Mouse (Mus musculus): ENCODE data around the gene Stat3.

The Stat3 gene

GRCm38 (mm10) chr11:100920887-100921624, 18.3 kb downstream of the Stat3 start:
- no peak for DNase-seq (ENCODE audit: low spot score)

DNA sequence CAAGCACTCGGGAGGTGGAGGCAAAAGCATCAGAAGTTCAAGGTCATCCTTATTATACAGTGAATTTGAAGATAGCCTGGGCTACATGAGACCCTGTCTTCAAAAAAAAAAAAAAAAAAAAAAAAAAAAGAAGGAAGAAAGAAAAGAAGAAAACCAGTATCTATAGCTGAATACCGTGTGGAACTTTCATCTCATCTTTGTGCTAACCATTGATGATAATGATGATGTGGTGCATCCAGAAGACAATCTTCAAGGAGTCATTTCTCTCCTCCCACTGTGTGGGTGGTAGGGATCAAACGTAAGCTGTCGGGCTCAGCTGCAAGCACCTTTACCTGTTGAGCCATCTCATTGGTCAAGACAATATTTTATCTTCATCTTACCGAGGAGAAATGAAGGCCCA, 21.3 kb downstream of the Stat3 start:
- no peak for DNase-seq (ENCODE audit: low spot score)

DNA sequence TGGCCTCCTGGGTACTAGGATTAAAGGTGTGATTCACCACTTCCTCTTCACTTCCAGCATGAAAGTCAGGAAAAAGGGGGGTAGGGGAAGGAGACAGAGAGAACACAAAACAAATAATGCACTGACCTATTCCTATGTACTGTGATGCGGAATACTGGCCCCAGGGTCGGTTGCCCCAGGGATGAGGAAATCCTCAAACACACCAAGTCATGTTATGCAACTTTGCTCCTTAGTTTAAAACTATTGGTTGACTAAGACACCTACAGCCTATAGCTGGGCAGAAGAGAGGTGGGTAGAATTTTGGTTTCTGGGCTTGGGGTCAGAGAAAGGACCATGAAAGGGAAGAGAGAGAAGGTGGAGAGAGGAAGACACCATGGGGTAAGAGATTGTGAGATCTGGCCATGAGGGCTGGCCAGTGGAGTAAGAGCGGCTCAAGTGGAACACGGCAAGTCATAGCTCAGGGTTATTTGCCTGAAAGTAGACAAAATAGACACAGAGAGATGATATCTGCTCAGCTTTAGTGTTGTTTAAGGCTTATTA, 22.8 kb downstream of the Stat3 start:
- no peak for DNase-seq (ENCODE audit: low spot score)

DNA sequence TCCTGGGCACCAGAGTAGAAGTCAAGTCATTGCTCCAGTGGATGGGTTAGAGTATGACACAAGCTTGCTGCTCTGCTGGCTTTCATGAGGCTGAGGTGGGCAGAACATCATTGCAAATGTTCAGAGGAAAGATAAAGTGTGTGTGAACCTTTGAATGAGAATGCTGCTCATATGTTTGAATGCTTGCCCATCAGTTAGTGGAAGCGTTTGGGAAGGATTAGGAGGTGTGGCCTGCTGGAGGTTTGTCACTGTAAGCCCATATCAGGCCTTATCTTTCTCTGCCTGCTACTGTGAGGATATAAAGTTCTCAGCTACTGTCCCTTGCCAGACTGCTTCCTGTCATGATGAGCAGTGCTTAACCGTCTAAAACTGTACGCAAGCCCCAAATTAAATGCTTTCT, 24.3 kb downstream of the Stat3 start:
- DNase-seq (ENCODE audit: low spot score): no peak

DNA sequence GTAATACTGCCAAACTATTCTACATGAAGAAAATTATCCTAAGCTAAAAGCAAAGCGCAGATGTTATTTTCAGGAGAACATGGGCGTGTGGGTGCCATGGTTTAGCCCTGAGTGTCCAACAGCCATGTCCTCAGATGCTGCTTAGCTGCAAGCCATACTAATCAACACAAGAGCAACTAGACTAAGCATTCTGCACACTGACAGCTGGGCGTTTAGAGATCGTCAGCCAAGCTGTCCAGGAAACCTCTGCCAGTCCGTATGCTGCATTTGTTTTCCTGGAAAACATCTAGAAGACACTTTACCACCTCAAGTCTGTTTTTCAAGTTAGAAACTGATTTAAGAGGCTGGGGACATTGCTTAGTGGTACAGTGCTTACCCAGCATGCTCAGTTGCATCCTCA, 24.9 kb downstream of the Stat3 start:
- DNase-seq (ENCODE audit: low spot score): no peak

DNA sequence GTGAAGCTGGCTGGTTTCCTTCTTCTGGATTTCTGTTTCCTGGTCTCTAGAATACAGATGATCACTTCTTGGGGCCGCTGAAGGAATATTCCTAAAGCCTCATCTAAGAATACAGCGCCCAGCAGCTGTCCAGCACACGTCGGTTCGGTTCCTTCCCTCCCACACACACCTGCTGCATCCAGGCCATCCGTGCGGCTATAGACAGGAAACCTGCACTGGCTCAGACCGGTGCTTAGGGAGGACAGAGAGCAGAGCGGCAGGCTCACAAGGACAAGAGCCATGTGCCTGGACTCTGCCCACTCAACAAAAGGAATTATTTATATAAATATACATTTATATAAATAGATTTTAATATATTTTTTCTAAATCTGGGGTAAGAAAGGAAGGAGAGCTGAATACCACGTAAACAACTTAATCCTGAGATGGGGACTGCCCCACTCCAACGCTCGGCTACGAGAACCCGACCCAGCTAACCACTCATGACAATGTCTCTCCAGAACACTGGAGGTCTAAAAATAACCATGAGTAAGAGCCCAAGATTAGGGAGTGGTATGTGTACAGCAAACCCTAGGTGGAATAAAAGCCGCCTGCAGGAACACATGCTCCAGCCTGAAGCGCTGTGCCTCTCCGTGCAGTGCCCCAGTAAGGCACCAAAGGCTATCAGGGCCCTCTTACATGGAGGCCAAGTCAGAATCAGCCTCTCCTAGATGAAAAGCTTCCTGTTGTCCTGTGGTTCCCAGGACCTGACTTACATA, 26.8 kb downstream of the Stat3 start:
- no peak for DNase-seq (ENCODE audit: low spot score)

- DNase-seq (ENCODE audit: low spot score): no peak
Observed at GRCm38 (mm10) chr11:100908567-100908966, 30.8 kb downstream of the Stat3 start.

- no peak for DNase-seq (ENCODE audit: low spot score)
Observed at GRCm38 (mm10) chr11:100908112-100908511, 31.2 kb downstream of the Stat3 start.

GRCm38 (mm10) chr11:100906885-100907284, 32.5 kb downstream of the Stat3 start:
- DNase-seq (ENCODE audit: low spot score): no peak

GRCm38 (mm10) chr11:100905929-100906328, 33.4 kb downstream of the Stat3 start:
- no peak for DNase-seq (ENCODE audit: low spot score)

DNA sequence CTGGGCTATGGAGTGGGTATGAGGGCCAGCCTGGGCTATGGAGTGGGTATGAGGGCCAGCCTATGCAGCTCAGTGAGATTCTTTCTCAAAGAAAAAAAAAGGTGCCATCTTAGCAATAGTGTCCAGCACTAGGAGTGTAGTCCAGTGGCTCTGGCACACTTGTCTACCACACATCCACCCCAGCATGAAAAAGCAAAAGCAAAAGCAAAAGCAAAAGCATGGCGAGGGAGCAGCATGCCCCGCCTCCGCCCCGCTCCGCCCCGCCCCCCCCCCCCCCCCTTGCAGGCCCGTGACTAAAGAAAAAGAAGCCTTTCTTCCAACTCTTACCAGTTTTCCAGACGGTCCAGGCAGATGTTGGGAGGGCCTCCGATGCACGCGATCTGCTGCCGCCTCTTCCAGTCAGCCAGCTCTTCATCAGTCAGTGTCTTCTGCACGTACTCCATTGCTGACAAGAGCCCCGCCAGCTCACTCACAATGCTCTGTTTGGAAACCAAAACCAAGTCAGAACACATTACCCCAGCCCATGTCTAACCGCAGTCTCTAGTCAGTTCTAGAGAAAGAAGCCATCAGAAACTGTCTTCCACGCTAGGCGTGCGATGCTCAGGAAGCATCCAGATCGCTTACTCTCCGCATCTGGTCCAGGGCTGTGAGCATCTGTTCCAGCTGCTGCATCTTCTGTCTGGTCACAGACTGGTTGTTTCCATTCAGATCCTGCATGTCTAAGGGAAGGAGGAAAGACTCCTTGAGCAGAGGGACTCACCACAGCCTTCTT, 34.6 kb downstream of the Stat3 start:
- no peak for DNase-seq (ENCODE audit: low spot score)

GRCm38 (mm10) chr11:100898441-100899199, 40.7 kb downstream of the Stat3 start:
- DNase-seq (ENCODE audit: low spot score): no peak

DNA sequence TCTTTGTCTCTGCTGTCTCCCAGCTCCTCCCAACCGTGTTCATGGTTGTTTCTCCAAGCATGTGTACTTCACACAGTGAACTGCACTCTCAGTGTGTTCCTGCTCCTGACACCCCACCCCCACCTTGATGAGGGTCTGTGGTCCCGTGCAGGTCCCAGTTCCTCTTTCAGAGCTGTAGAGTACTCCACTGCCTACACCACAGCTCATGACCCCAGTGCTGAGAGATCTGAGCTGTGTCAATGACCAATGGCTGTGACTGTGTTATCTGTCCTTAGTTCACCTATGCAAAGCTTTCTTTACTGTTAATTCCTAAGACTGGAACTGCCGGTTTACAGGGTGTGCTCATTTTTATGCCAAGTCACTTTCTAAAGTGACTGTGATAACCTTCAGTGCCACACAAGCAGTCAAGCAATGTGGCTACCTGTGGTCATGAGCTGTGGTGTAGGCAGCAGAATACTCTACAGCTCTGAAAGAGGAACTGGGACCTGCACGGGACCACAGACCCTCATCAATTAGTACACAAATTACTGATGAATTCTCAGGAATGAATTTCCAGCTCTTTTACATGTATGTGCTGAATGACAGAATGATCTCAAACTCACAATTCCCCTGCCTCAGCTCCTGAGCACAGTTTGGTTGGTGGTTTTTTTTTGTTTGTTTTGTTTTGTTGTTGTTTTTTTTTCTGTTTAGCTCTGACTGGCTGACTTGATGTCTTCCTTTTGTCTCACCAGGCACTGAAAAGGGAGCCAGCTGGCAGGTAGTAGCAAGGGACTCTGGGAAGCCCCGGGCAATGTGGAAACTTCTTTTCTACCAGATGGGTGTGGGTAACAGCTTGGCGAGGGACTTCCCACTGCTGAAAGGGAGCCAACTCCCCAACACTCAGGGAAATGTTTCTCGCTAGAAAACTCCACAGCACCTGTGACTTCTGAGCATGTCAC, 41.8 kb downstream of the Stat3 start:
- DNase-seq (ENCODE audit: low spot score): no peak

DNA sequence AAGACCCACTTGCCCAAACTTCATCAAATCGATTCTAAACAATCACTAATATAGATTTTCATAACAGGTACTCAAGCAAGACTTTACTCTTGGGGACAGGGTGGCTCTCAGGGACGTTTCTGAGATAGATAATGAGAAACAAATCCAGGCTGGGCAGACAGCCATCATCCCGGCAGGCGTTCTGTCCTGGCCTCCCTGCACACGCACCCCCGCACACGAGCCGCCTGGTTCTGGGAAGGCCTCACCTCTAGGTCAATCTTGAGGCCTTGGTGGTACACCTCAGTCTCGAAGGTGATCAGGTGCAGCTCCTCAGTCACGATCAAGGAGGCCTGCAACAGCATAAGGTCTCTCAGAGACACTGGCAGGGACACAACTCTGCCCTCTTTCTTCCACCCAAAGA, 43.3 kb downstream of the Stat3 start:
- DNase-seq (ENCODE audit: low spot score): no peak

GRCm38 (mm10) chr11:100894146-100894918, 45.0 kb downstream of the Stat3 start:
- no peak for DNase-seq (ENCODE audit: low spot score)

DNA sequence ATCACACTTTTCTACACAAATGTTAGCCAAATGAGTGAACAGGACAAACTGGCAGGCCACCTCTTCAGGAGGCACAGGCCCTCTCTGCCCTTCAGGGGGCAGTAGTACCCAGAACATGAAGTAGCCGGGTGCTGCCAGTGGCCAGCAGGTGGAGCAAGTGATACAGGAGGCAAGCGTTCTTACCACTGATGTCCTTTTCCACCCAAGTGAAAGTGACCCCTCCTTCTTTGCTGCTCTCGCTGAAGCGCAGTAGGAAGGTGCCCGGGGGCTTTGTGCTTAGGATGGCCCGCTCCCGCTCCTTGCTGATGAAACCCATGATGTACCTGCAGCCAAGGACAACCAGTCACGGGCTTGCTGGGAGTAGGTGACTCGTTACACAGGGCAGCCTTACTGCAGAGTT, 45.9 kb downstream of the Stat3 start:
- peak; percentile 91 for DNase-seq (ENCODE audit: low spot score)

DNA sequence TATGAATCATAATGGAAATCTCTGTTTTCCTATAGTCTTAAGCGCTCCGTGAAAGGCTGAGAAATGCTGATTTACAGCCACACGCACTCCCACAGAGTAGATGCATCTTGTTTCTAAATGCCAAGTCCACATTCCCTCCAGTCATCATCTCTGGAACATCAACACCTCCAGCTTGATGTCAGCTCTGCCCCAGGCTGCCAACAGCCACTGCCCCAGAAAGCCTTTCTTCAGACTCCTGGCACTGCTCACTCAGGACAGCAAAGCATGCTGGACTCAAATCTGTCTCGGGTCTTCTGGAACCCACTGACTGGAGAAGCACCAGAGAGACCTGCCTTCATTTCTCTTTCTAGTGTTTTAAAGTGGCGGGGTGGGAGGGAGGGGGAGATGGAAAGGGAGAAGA, 46.9 kb downstream of the Stat3 start:
- no peak for DNase-seq (ENCODE audit: low spot score)

DNA sequence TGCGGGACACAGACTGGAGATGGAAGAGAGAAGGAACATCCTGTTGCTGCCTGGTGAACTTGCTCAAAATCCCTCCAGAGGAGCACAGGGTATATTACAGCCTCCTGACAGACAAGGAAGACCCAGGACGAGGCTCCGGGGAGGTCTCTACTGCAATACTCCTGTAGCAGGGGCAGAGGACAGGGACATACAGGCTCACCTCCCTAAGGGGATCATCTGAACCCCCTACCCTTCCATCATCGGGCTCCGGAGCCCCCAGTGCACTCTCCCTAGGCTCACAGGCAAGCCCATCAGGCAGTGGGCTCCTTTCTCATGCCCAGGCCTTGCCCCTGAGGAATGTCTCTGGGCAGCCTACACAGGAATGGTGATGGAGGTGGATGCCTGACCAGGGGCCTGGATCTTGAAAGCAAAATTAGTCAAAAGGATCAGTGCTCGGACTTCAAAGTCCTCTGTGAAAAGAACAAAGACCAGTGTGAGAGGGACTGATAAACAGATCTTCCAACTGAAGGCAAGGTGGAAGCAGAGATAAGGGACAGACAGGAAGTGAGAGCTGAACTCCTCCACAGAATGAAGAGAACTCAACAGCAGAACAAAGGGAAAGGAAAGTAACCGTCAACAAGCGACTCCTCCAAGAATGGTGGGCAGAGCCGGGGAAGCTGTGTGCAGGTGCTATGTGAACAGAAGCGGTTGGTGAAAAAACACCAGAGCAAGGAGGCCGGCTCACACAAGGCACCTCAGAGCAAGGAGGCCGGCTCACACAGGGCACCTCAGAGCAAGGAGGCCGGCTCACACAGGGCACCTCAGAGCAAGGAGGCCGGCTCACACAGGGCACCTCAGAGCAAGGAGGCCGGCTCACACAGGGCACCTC, 47.9 kb downstream of the Stat3 start:
- DNase-seq (ENCODE audit: low spot score): peak; percentile 22

- DNase-seq (ENCODE audit: low spot score): no peak
Observed at GRCm38 (mm10) chr11:100890481-100890880, 48.9 kb downstream of the Stat3 start.

Data from embryo, embryonic 10 days (tissue).